Mouse (Mus musculus) forebrain, postnatal 0 days (tissue): ENCODE results near the gene Prss32. TPM values are rescaled to one million over a fixed set of nuclear protein-coding genes. Genes with fewer than 3 reads are reported as not detected.
A peak's percentile ranks its signal among the peaks of the same experiment; 100 is the strongest.

Experiments used
- ATAC-seq: fragments of 200-750 bp; cut with Nextera tagmentation; 2 replicates; pipeline ENCODE4 v1.8.0; 2017; ENCODE audit warnings: mild to moderate bottlenecking, moderate library complexity
- DNase-seq: peaks from one replicate; pipeline ENCODE4 v3.0.0-alpha.2; 2015
- H3K27ac ChIP-seq: fragments of 300-500 bp; sonication (generic); 2 replicates; pipeline ENCODE4 v1.5.1; 2014; ENCODE audit warnings: low read depth, mild to moderate bottlenecking, antibody characterized with exemption, low read length, moderate library complexity, mixed read lengths
- H3K27me3 ChIP-seq: fragments of 300-500 bp; sonication (generic); 2 replicates; pipeline ENCODE4 v1.6.1; 2014; ENCODE audit warnings: mild to moderate bottlenecking, low read length, mixed read lengths; ENCODE audit not compliant: insufficient read depth
- H3K36me3 ChIP-seq: fragments of 300-500 bp; sonication (generic); 2 replicates; pipeline ENCODE4 v1.6.1; 2014; ENCODE audit warnings: mild to moderate bottlenecking, moderate library complexity; ENCODE audit not compliant: insufficient read depth
- H3K4me1 ChIP-seq: fragments of 300-500 bp; sonication (generic); 2 replicates; pipeline ENCODE4 v1.6.1; 2014; ENCODE audit warnings: antibody characterized with exemption; ENCODE audit not compliant: insufficient read depth
- H3K4me2 ChIP-seq: fragments of 300-500 bp; sonication (generic); 2 replicates; pipeline ENCODE4 v1.6.1; 2014; ENCODE audit warnings: low read depth, mild to moderate bottlenecking, moderate library complexity
- H3K4me3 ChIP-seq: fragments of 300-500 bp; sonication (generic); 2 replicates; pipeline ENCODE4 v1.5.1; 2014; ENCODE audit warnings: low read depth, low read length, mixed read lengths
- H3K9ac ChIP-seq: fragments of 300-500 bp; sonication (generic); 2 replicates; pipeline ENCODE4 v1.6.1; 2014; ENCODE audit warnings: mild to moderate bottlenecking
- H3K9me3 ChIP-seq: fragments of 300-500 bp; sonication (generic); 2 replicates; pipeline ENCODE4 v1.6.1; 2016; ENCODE audit warnings: low read length
- CTCF ChIP-seq: sonication (generic); IDR thresholded peaks from 2 replicates; pipeline ENCODE4 v1.5.1; 2016; ENCODE audit warnings: antibody characterized with exemption, control low read depth, low read depth
- WGBS: fragments of 180-500 bp; shearing (Covaris S2); extraction: QIAGEN DNeasy Blood & Tissue Kit; methylation state at CpG from one replicate; pipeline ENCODE4 v1.1.7; 2014; 5-methylcytosine and 5-hydroxymethylcytosine counted together
- polyA plus RNA-seq: library from polyadenylated mRNA; unstranded; fragments of >200 nt; fragmentation: Nextera tagmentation; extraction: Ambion mirVana; gene quantifications from 2 replicates; pipeline ENCODE4 v1.2.1, GENCODE M21; 2015
- total RNA-seq: library from RNA; depleted of rRNA; stranded (reverse); fragments of >200 nt; gene quantifications from 2 replicates; pipeline ENCODE4 v1.2.3, GENCODE M21; 2014

Prss32 gene
- total and polyA plus RNA-seq, 2 experiments from 2014 or later, result 0.30 to 0.57 TPM

DNA sequence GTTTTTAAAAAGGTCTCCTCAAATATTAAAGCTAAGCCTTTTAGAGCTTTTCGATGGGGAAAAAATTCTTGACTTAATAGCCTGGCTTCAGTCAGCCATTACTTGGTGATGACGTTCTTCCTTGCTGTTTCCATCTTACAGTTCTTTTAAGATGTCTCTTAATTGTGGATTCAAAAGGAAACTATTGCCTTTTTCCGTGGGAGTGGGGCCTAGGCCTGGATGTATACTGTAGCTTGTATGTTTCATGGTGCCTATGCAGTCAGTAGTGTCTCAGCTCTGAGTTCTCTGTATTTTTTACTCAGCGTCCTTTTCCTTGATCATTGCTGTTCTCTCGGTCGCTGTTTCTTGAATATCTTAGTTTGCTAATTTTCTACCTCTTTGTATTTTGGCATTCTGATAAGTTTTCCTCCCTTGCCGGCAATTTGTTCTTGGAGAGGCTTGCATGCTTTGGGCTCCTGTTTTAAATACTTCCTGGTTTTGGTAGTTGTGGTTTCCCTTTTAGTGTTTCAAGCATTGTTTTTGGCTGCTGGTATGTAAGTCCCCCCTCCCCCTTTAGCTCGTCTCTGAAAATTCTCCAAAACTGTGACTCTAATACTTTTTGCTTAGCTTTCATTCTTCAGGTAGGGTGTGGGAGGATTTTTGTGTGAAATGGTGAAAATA, 39.1 kb upstream of the Prss32 start:
- WGBS, result 3% methylated on average over 8 of the region's 8 CpGs
- ATAC-seq (no peak), DNase-seq (no peak)
- Histone ChIP-seq H3K9me3 (no peaks in the 10 kb centered on the region), H3K4me3 (peak overlapping the region; percentile 97), H3K36me3 (peaks cover 22% of the 10 kb centered on the region), H3K9ac (peak overlapping the region; percentile 87), H3K4me1 (peaks cover 24% of the 10 kb centered on the region), H3K27ac (no peak overlapping the region), H3K4me2 (peak overlapping the region; percentile 80), H3K27me3 (no peaks in the 10 kb centered on the region)
- TF ChIP-seq CTCF, result no peak

DNA sequence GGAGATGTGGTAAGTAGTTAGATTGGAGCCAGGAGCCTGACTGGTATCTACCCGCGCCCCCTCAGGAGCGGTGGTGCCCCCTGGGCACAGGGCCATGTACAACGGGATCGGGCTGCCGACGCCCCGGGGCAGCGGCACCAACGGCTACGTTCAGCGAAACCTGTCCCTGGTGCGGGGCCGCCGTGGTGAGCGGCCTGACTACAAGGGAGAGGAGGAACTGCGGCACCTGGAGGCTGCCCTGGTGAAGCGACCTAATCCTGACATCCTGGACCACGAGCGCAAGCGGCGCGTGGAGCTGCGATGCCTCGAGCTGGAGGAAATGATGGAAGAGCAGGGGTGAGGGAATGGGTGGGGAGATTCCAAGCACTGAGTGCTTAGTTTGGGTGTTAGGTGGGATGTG, 36.8 kb upstream of the Prss32 start:
- peak overlapping the region; percentile 80; the same call in 1 of the 2 replicates for H3K4me2 ChIP-seq
- peaks cover 24% of the 10 kb centered on the region for H3K4me1 ChIP-seq
- no peak overlapping the region for H3K4me3 ChIP-seq
- H3K36me3 ChIP-seq, result peaks cover 43% of the 10 kb centered on the region
- DNase-seq (no peak), ATAC-seq (no peak)
- H3K27me3 ChIP-seq, result no peaks in the 10 kb centered on the region
- 72% methylated on average over 25 of the region's 25 CpGs for WGBS
- no peak overlapping the region for H3K9ac ChIP-seq
- no peaks in the 10 kb centered on the region for H3K9me3 ChIP-seq
- TF ChIP-seq CTCF, result no peak
- no peak overlapping the region for H3K27ac ChIP-seq

DNA sequence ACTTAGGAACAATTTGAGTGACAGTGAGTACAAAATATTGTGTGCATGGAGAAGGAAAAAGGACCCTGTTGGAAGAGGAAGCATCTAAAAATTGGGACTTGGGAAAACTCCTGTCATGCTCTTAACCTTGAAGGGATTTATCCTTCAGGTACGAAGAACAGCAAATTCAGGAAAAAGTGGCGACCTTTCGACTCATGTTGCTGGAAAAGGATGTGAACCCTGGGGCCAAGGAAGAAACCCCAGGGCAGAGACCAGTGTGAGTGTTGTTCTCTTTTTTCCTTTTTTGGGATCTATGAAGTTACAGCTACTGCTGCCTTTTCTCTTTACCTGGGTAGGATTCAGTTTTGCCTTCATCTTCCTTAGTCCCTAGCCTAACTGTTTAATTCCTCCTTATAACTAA, 35.7 kb upstream of the Prss32 start:
- no peak for ATAC-seq
- WGBS, result 98% methylated on average over 3 of the region's 3 CpGs

DNA sequence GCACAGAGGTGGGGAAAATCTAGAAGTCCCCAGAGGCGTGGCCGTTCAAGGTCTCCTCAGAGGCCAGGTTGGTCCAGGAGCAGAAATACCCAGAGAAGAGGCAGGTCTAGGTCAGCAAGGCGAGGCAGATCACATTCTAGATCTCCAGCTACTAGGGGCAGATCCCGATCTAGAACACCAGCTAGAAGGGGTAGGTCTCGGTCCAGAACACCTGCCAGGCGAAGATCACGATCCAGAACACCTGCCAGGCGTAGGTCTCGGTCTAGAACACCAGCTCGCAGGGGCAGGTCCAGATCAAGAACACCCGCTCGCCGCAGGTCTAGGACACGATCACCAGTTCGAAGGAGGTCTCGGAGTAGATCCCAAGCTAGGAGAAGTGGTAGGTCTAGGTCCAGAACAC, 28.0 kb upstream of the Prss32 start:
- ATAC-seq (no peak), DNase-seq (no peak)
- no peaks in the 10 kb centered on the region for H3K4me1 ChIP-seq
- H3K27ac ChIP-seq, result no peak overlapping the region
- no peak for TF ChIP-seq CTCF
- H3K4me2 ChIP-seq, result no peak overlapping the region
- no peak overlapping the region for H3K4me3 ChIP-seq
- H3K27me3 ChIP-seq, result no peaks in the 10 kb centered on the region
- H3K9ac ChIP-seq, result no peak overlapping the region
- 98% methylated on average over 16 of the region's 16 CpGs for WGBS
- peaks cover 85% of the 10 kb centered on the region for H3K36me3 ChIP-seq
- H3K9me3 ChIP-seq, result peaks cover 15% of the 10 kb centered on the region

More for the DNA sequence above, 35.7 kb upstream of the Prss32 start:
- H3K27ac ChIP-seq, result no peak overlapping the region
- H3K27me3 ChIP-seq, result no peaks in the 10 kb centered on the region
- H3K4me3 ChIP-seq, result no peak overlapping the region
- no peak for DNase-seq
- H3K4me2 ChIP-seq, result no peak overlapping the region
- no peak for TF ChIP-seq CTCF
- H3K4me1 ChIP-seq, result peaks cover 24% of the 10 kb centered on the region
- no peak overlapping the region for H3K9ac ChIP-seq
- H3K36me3 ChIP-seq, result peaks cover 52% of the 10 kb centered on the region
- H3K9me3 ChIP-seq, result no peaks in the 10 kb centered on the region

DNA sequence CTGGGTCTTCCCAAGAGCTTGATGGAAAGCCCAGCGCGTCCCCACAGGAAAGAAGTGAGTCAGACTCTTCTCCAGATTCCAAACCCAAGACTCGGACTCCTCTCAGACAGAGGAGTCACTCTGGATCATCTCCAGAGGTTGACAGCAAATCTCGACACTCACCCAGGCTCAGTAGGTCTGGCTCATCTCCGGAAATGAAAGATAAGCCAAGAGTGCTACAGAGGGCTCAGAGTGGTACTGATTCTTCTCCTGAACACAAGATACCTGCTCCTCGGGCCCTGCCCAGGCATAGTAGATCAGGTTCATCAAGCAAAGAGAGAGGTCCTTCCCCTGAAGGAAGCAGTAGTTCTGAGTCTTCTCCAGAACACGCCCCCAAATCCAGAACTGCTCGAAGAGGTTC, 25.1 kb upstream of the Prss32 start:
- ATAC-seq (no peak), DNase-seq (no peak)
- Histone ChIP-seq H3K4me1 (no peaks in the 10 kb centered on the region), H3K36me3 (peaks cover 95% of the 10 kb centered on the region), H3K4me3 (no peak overlapping the region), H3K4me2 (no peak overlapping the region), H3K9me3 (peaks cover 15% of the 10 kb centered on the region), H3K27me3 (no peaks in the 10 kb centered on the region), H3K27ac (no peak overlapping the region), H3K9ac (no peak overlapping the region)
- WGBS, result 98% methylated on average over 8 of the region's 8 CpGs
- no peak for TF ChIP-seq CTCF

DNA sequence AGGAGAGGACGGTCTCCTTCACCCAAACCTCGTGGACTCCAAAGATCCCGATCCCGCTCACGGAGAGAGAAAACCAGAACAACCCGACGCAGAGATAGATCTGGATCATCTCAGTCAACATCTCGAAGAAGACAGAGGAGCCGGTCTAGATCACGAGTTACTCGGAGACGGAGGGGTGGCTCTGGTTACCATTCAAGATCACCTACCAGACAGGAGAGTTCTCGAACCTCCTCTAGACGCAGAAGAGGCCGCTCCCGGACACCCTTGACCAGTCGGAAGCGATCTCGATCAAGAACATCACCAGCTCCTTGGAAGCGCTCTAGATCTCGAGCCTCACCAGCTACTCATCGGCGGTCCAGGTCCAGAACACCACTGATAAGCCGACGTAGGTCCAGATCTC, 24.4 kb upstream of the Prss32 start:
- 99% methylated on average over 25 of the region's 25 CpGs for WGBS
- Histone ChIP-seq H3K27ac (no peak overlapping the region), H3K9me3 (peaks cover 15% of the 10 kb centered on the region), H3K9ac (no peak overlapping the region), H3K4me1 (no peaks in the 10 kb centered on the region), H3K4me2 (no peak overlapping the region), H3K36me3 (peaks cover 96% of the 10 kb centered on the region), H3K4me3 (no peak overlapping the region), H3K27me3 (no peaks in the 10 kb centered on the region)
- DNase-seq (no peak), ATAC-seq (no peak)
- TF ChIP-seq CTCF, result no peak

DNA sequence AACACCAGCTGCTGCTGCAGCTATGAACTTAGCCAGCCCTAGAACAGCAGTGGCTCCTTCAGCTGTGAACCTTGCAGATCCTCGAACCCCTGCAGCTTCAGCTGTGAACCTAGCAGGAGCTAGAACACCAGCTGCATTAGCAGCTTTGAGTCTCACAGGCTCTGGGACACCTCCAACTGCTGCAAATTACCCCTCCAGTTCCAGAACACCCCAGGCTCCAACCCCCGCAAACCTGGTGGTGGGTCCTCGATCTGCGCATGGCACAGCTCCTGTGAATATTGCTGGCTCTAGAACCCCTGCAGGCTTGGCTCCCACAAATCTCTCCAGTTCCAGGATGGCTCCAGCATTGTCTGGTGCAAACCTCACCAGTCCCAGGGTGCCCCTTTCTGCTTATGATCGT, 22.9 kb upstream of the Prss32 start:
- peaks cover 98% of the 10 kb centered on the region for H3K36me3 ChIP-seq
- DNase-seq (no peak), ATAC-seq (no peak)
- H3K4me3 ChIP-seq, result no peak overlapping the region
- H3K27ac ChIP-seq, result no peak overlapping the region
- WGBS, result over 99% methylated on average over 5 of the region's 5 CpGs
- H3K4me1 ChIP-seq, result no peaks in the 10 kb centered on the region
- H3K9ac ChIP-seq, result no peak overlapping the region
- H3K27me3 ChIP-seq, result no peaks in the 10 kb centered on the region
- H3K9me3 ChIP-seq, result peaks cover 13% of the 10 kb centered on the region
- H3K4me2 ChIP-seq, result no peak overlapping the region
- TF ChIP-seq CTCF, result no peak
